Mouse (Mus musculus) yolk sac, embryonic 10.5 days (tissue): Measurements from ENCODE around the gene Gm49396.

Experiments used
- DNase-seq: peaks from one replicate; pipeline ENCODE4 v3.0.0-alpha.2; 2017; ENCODE audit warnings: low spot score

Gm49396 gene

DNA sequence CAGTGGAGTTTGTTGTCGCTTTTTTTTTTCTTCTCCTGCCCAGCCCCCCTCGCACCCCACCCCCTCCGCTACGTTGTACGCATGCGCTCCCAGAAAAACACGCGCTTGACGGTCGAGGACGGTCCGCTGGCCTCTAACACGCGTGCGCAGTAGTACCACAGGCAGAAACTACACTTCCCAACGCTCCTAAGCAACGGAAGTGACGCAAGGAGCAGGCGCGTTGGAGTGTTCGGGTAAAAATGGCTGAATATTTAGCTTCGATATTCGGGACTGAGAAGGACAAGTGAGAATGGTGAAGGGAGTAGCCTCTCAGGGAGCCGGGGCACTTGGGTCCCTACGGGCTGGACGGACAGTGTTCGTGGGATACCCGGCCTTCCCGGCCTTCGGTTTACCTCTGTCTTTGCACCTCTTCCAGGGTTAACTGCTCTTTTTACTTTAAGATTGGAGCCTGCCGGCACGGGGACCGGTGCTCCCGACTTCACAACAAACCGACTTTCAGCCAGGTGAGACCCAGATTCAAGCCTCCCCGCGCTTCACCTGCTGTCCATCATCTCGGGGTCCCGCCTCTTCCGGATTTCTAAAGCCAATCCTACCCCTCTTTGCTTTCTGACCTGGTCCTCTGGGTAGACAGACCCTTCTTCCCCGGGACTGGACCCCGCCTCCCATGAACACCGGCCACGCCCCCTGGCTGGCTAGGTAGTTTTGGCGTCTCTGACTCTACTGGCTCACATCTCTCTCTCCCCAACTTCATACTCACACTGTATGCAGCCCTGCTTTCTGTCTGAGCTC, at the start of gene Gm49396, which contains the start of the genes U2af1l4 and Psenen:
Gene Gm49396, plus strand, starts transcription at position 228 of the 789 bp plus-strand sequence.
Gene U2af1l4, plus strand, starts transcription at position 185 of the 789 bp plus-strand sequence.
Gene Psenen, minus strand, starts transcription at position 511 of the 789 bp plus-strand sequence.
- DNase-seq, result peak; percentile 96

DNA sequence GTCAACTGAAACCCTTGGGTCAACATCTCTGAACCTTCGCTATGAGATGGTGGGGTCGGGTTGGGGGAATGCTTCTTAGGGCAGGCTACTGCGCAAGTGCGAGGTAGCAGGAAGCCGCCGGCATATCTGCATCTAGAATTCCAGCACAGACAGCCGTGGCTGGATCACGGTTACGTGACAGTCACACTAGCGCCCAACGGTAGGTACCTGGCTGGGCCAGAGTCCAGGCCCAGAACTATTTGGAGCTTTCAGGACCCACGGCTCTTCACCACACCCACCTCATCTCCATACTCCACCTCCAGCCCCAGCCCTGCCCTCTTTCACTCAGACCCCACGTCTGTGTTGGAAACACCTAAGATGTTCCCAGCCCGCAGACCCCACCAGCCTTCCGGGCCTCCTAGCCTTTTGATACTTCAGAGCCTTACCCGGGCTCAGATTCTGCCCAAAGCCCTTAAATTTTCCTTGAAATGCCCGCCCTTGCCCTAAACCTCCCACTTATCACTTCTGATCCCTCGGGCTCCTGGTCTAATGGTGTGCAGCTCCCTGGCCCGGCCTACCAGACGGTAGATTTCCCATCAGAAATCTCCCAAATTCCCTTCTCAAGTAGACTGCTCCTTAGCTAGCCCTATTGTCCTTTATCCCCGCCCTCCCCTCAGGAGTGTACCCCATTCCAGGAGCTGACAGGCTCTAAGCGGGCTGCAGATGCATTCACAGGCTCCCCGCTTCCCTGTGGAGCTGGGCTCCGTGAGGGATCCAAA, 48.0 kb upstream of the Gm49396 start:
- no peak for DNase-seq

GRCm38 (mm10) chr7:30518325-30518724, 44.8 kb upstream of the Gm49396 start:
- no peak for DNase-seq

GRCm38 (mm10) chr7:30520396-30520795, 42.7 kb upstream of the Gm49396 start:
- DNase-seq, result no peak

DNA sequence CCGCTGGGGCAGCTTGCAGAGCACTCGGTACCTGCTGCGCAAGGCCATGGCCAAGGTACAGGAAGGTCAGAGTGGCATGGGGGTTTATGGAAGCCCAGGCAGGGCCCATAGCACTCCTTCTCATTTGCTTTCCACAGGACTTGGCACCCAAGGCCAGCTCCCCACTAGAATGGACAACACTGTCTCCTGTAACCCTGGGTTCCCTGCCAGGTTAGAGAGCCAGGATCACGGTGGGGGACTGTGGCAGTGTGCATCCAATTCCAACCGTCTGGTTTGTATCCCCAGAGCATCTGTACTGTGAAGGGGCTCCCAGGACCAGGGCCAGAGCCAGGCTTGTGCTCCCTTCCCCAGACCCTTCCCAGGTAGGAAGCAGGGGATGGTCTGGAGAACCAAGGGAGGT, 42.3 kb upstream of the Gm49396 start:
- DNase-seq, result no peak

DNA sequence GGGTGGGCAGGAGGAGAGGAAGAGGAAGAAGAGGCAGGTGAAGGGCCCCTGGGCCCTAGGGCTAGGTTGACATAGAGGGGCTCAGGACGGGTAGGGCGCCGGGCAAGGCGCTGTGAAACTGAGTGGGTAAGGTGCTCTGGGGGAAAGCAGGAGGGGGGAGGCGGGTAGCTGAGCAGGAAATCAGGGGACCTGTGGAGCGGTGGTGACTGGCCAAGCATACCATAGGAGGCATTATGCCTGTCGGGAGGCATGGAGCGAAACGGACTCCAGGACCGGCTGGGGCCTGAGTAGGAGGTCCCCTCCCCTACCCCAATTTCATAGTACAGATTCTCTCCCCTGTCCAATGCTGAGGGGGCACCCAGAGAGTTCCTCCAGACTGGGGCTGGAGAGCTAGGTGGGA, 40.3 kb upstream of the Gm49396 start:
- no peak for DNase-seq

GRCm38 (mm10) chr7:30524487-30524886, 38.7 kb upstream of the Gm49396 start:
- DNase-seq, result no peak

DNA sequence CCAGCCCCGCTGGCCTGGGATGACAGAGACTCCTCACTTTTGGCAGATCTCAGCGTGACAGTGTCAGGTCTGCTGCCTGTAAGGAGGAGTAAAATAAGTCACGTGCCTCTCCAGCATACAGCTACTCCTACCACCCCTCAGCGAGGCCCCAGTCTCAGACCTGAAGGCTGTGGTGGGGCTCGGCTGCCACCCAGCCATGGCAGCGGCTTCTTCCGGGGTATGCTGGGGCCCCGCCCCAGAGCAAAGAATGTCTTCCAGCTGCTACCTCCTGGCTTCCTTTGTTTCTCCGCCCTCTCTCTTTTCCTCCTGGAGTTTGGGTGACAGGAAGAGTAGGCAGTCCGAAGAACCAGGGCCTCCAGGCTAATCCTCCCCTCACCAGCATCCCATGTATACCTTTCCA, 37.2 kb upstream of the Gm49396 start:
- DNase-seq, result no peak

GRCm38 (mm10) chr7:30526399-30526798, 36.7 kb upstream of the Gm49396 start:
- DNase-seq, result no peak

DNA sequence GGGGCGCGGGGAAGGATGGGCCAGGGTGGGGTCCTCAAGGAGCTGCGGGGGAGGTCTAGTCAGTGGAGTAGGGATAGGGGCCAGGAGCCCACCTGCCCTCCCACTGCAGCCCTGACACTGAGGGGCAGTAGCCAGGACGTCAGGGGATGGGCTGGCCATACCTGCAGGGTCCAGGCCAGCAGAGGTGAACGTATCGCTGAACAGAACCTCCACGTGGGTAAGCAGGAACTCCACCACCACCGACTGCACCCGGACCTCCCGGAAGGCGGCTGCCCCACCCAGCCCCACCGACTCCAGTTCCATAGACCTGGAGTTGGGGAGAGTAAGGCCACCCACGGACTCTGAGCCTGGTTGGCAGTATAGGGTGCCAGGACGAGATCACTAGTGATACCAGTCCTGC, 36.2 kb upstream of the Gm49396 start:
- no peak for DNase-seq

DNA sequence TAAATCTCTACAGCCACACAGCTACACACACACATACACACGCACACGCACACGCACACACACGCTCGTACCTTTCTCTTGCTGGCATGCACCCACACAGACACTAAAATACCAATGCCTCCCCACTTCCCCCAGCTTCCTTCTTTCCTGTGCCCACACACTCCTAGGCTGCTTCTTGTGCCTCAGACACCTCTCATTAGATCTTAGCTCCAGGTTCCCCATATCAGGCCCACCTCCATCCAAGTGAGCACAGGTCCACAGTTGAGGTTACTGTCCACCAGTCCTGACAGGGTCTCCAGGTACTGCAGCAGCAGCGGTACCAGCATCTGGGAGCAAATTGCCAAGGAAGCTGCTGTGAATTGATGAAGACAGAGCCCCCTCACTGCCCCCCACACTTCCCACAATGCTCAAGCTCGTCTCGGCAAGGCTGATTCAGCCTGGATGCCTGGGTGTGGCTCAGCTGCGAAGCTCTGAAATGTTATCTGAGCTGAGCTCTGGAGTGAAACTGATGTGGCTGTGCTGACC, 31.8 kb upstream of the Gm49396 start:
- no peak for DNase-seq

DNA sequence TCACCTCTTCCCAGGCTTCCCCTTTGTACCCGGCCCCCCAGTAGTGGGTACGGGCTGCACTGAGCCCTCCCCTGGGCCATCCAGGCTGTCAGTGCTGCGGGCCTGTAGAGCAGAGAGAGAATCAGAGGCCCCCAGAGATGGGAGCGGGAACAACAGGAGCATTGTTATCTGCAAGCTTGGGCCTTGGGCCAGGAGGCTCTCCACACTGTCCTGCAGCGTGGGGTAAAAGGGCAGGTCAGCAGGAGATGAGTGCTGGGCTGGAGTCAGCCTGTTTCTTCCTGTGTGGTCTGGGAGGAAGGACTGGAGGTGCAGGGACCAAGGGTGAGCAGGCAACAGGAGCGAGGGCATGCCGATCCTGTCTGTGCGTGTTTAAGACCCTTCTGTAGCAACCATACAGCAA, 30.2 kb upstream of the Gm49396 start:
- DNase-seq, result no peak

DNA sequence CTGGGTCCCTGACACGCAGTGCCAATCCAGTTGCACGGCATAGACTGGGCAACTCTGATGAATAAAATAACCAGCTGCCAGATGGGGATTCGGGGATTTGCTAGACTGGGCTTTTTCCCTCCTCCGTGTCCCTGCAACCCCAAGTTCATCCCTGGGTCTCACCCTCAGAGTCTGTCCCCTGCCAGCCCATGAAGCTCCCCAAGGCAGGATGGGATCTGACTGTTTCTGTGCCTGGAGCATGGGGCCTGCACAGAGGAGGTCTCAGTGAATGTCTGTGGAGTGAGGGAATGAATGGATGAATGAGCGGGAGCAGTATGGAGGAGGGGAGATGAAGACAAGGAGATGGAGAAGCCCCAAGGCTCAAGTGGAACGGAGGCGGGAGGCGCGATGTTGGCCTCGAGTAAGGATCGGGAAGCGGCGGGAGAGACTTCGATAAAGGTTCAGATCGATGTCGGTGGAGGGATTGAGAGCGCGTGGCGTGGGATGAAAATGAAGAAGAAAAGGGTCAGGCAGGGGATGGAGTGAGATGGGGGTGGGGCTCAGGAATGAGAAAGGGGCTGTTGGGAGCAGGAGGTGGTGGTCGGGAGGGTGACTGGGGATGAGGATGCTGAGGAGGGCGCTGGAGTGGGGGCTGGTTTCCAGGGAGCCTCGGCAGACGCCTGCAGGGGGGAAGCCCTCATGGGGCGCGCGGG, 29.1 kb upstream of the Gm49396 start:
- no peak for DNase-seq

DNA sequence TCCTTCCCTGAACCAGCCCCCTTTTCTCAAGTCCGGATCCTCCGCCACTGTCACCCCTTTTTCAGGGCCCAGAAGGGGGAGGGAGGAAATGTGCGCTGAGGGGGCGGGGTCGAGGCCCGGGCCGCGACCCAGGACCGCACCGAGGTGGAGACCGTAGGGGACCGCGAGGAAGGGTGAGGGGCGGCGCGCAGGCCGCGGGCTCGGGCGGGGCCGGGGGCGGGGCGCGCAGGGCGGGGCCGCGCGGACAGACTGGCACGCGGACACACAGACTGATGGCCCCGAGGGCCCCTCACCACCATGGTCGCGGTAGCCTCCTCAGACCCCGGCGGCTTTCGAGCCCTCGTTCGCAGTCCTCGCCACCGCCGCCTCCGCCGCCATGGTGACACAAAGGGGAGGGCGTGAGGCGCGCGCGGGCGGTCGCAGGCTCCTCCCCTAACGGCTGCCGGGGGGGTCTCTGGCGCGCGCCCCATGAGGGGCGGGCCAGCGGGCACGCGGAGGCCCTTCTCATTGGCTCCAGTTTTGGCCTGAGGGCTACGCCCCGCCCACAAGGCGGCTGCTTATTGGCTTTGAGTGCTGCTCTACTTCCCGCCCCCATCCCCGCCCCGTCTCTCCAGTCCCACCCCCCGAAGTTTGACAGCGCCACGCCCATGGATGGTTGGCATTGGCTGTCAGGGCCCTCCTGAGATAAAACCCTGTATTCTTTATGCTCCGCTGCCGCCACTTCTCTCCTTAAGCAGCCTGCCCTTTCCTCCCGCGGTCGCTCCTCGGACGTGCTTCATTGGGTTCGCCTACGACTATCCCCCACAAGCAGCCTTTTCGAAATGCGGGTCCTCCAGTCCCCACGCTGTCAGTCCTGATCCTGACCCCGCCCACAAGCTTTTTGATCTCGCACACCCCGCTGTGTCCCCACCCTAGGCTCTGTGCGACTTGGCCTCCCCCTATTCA, 28.2 kb upstream of the Gm49396 start, which contains the start of gene Arhgap33:
Gene Arhgap33, minus strand, starts transcription at position 428 of the 945 bp plus-strand sequence.
- DNase-seq, result peak; percentile 96

DNA sequence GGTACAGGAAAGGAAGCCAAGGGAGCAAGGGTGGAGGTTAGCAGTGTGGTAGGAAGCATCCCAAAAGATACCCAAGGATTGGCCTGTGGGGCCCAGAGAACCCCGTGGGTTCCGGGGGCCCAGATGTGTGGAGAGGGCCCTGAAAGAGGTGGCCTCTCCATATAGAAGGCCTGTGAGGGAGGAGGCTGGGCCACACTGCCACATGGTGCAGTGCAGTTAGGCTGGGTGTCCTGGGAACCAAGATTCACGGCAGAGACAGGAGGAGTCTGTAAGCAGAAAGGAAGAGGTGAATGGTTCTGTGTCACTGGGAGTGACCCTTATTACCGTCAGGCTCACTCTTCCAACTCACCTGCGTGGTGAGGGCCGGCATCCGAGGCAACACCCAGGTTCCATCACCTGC, 22.6 kb upstream of the Gm49396 start:
- no peak for DNase-seq

- no peak for DNase-seq
Observed at GRCm38 (mm10) chr7:30544327-30544726, 18.8 kb upstream of the Gm49396 start.

DNA sequence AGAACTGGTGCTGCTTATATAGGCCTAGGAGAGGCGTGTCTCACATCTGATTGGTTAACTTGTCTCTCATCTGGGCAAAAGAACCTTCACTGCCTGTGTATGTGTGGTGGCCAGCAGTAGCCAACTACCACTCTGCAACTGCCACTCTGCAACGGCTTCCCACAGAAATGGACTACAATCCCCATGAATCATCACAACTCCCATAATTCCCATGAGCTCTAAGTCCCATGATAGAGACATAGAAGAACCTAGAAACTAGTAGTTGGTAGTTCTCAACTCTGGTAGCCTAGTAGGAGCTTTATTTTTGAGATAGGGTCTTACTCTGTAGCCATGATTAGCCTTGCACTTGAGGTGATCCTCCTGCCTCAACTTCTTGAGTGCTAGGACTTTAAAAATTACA, 13.3 kb upstream of the Gm49396 start:
- no peak for DNase-seq

GRCm38 (mm10) chr7:30550603-30551002, 12.5 kb upstream of the Gm49396 start:
- no peak for DNase-seq

GRCm38 (mm10) chr7:30551445-30552101, 11.6 kb upstream of the Gm49396 start:
- no peak for DNase-seq
